Mouse (Mus musculus) lung, embryonic 14.5 days (tissue): Measurements from ENCODE around the gene Pik3ip1. TPM values are rescaled to one million over a fixed set of nuclear protein-coding genes. Genes with fewer than 3 reads are reported as not detected.
A peak's percentile ranks its signal among the peaks of the same experiment; 100 is the strongest.

Experiments
- ATAC-seq: fragments of 200-750 bp; cut with Nextera tagmentation; 2 replicates; pipeline ENCODE4 v1.8.0; 2017; ENCODE audit warnings: mild to moderate bottlenecking, moderate TSS enrichment, moderate library complexity; ENCODE audit not compliant: insufficient read depth
- DNase-seq: peaks from one replicate; pipeline ENCODE4 v3.0.0-alpha.2; 2015
- H3K27ac ChIP-seq: fragments of 300-500 bp; sonication (generic); 2 replicates; pipeline ENCODE4 v1.5.1; 2014; ENCODE audit warnings: low read depth, mild to moderate bottlenecking, moderate library complexity
- H3K27me3 ChIP-seq: fragments of 300-500 bp; sonication (generic); 2 replicates; pipeline ENCODE4 v1.6.1; 2014; ENCODE audit warnings: low read length, control low read depth; ENCODE audit not compliant: insufficient read depth
- H3K36me3 ChIP-seq: fragments of 300-500 bp; sonication (generic); 2 replicates; pipeline ENCODE4 v1.6.1; 2014; ENCODE audit warnings: control low read depth; ENCODE audit not compliant: insufficient read depth
- H3K4me1 ChIP-seq: fragments of 300-500 bp; sonication (generic); 2 replicates; pipeline ENCODE4 v1.6.1; 2014; ENCODE audit warnings: antibody characterized with exemption, control low read depth; ENCODE audit not compliant: insufficient read depth
- H3K4me2 ChIP-seq: fragments of 300-500 bp; sonication (generic); 2 replicates; pipeline ENCODE4 v1.6.1; 2014; ENCODE audit warnings: mild to moderate bottlenecking
- H3K4me3 ChIP-seq: fragments of 300-500 bp; sonication (generic); 2 replicates; pipeline ENCODE4 v1.5.1; 2014; ENCODE audit warnings: low read depth, low read length
- H3K9ac ChIP-seq: fragments of 300-500 bp; sonication (generic); 2 replicates; pipeline ENCODE4 v1.6.1; 2014
- H3K9me3 ChIP-seq: fragments of 300-500 bp; sonication (generic); 2 replicates; pipeline ENCODE4 v1.6.1; 2016; ENCODE audit warnings: low read depth, low read length, control low read depth
- CTCF ChIP-seq: IDR thresholded peaks from 2 replicates; pipeline ENCODE4 v1.5.1; 2016; ENCODE audit warnings: antibody characterized with exemption, low read depth
- whole genome bisulfite sequencing: fragments of 180-500 bp; shearing (Covaris S2); extraction: QIAGEN DNeasy Blood & Tissue Kit; methylation state at CpG from one replicate; pipeline ENCODE4 v1.1.7; 2014; 5-methylcytosine and 5-hydroxymethylcytosine counted together
- polyA plus RNA-seq: library from polyadenylated mRNA; unstranded; fragments of >200 nt; fragmentation: Nextera tagmentation; extraction: Ambion mirVana; gene quantifications from 2 replicates; pipeline ENCODE4 v1.2.1, GENCODE M21; 2014

The Pik3ip1 gene
- polyA plus RNA-seq, 1 experiment from 2014 or later: 8.5 TPM

GRCm38 (mm10) chr11:3314148-3314547 lies 16.1 kb upstream of the Pik3ip1 start:
- DNase-seq (peak; percentile 74), ATAC-seq (peak; percentile 33)
- Histone ChIP-seq H3K36me3 (peaks cover 40% of the 10 kb centered on the region), H3K27ac (no peak overlapping the region), H3K9me3 (no peaks in the 10 kb centered on the region), H3K27me3 (no peaks in the 10 kb centered on the region), H3K4me2 (no peak overlapping the region), H3K4me1 (no peaks in the 10 kb centered on the region), H3K4me3 (no peak overlapping the region), H3K9ac (no peak overlapping the region)
- TF ChIP-seq CTCF: peak; percentile 72
- WGBS: 33% methylated on average over 2 of the region's 2 CpGs

- Histone ChIP-seq H3K4me1 (no peaks in the 10 kb centered on the region), H3K4me2 (no peak overlapping the region), H3K4me3 (no peak overlapping the region), H3K36me3 (peaks cover 6% of the 10 kb centered on the region; the same call in 1 of the 2 replicates), H3K9me3 (no peaks in the 10 kb centered on the region), H3K9ac (no peak overlapping the region), H3K27ac (no peak overlapping the region), H3K27me3 (no peaks in the 10 kb centered on the region)
- no peak for TF ChIP-seq CTCF
- no peak for ATAC-seq
- no peak for DNase-seq
- whole genome bisulfite sequencing: 85% methylated on average over 3 of the region's 3 CpGs
Observed at GRCm38 (mm10) chr11:3318286-3318685, 11.9 kb upstream of the Pik3ip1 start.

GRCm38 (mm10) chr11:3328271-3328670 lies 1.9 kb upstream of the Pik3ip1 start:
- no peak overlapping the region for H3K4me3 ChIP-seq
- H3K36me3 ChIP-seq: no peaks in the 10 kb centered on the region
- no peak overlapping the region for H3K9ac ChIP-seq
- no peaks in the 10 kb centered on the region for H3K9me3 ChIP-seq
- WGBS: 76% methylated on average over 5 of the region's 5 CpGs
- H3K27me3 ChIP-seq: no peaks in the 10 kb centered on the region
- ATAC-seq: no peak
- H3K4me1 ChIP-seq: 0 out of 2 replicates have a peak, but pooled peaks cover 12% of the 10 kb centered on the region
- H3K4me2 ChIP-seq: no peak overlapping the region
- no peak for DNase-seq
- TF ChIP-seq CTCF: peak; percentile 9; the same call in 1 of the 2 replicates
- no peak overlapping the region for H3K27ac ChIP-seq

GRCm38 (mm10) chr11:3328806-3329775 lies 1.1 kb upstream of the Pik3ip1 start:
- TF ChIP-seq CTCF: no peak
- no peak overlapping the region for H3K4me3 ChIP-seq
- no peak for ATAC-seq
- no peak for DNase-seq
- H3K9ac ChIP-seq: no peak overlapping the region
- H3K27ac ChIP-seq: no peak overlapping the region
- no peaks in the 10 kb centered on the region for H3K9me3 ChIP-seq
- 66% methylated on average over 11 of the region's 11 CpGs for WGBS
- 0 out of 2 replicates have a peak, but pooled peaks cover 12% of the 10 kb centered on the region for H3K4me1 ChIP-seq
- no peaks in the 10 kb centered on the region for H3K36me3 ChIP-seq
- H3K4me2 ChIP-seq: no peak overlapping the region
- H3K27me3 ChIP-seq: no peaks in the 10 kb centered on the region

- TF ChIP-seq CTCF: peak; percentile 58
- Histone ChIP-seq H3K36me3 (no peaks in the 10 kb centered on the region), H3K27me3 (no peaks in the 10 kb centered on the region), H3K9ac (peak overlapping the region; percentile 27), H3K4me2 (peak overlapping the region; percentile 95), H3K4me3 (peak overlapping the region; percentile 45), H3K9me3 (no peaks in the 10 kb centered on the region), H3K27ac (peak overlapping the region; percentile 26; the same call in 1 of the 2 replicates), H3K4me1 (0 out of 2 replicates have a peak, but pooled peaks cover 12% of the 10 kb centered on the region)
- WGBS: 1% methylated on average over 9 of the region's 9 CpGs
- DNase-seq (peak; percentile 85), ATAC-seq (no peak)
Observed at GRCm38 (mm10) chr11:3330566-3330965, 365 bp downstream of the Pik3ip1 start.

- TF ChIP-seq CTCF: no peak
- Histone ChIP-seq H3K4me3 (peak overlapping the region; percentile 45), H3K4me2 (peak overlapping the region; percentile 95), H3K9me3 (no peaks in the 10 kb centered on the region), H3K4me1 (0 out of 2 replicates have a peak, but pooled peaks cover 12% of the 10 kb centered on the region), H3K36me3 (no peaks in the 10 kb centered on the region), H3K27me3 (no peaks in the 10 kb centered on the region), H3K9ac (peak overlapping the region; percentile 27), H3K27ac (peak overlapping the region; percentile 26; the same call in 1 of the 2 replicates)
- WGBS: 3% methylated on average over 14 of the region's 14 CpGs
- no peak for DNase-seq
- ATAC-seq: no peak
Observed at GRCm38 (mm10) chr11:3330991-3331750, 970 bp downstream of the Pik3ip1 start.
